Mouse (Mus musculus) testis, postnatal 14 days (tissue): ENCODE measurements around the gene Cfap58.

Experiments
- DNase-seq: peaks from one replicate; pipeline ENCODE4 v3.0.0; 2021; ENCODE audit warnings: low spot score

The Cfap58 gene

DNA sequence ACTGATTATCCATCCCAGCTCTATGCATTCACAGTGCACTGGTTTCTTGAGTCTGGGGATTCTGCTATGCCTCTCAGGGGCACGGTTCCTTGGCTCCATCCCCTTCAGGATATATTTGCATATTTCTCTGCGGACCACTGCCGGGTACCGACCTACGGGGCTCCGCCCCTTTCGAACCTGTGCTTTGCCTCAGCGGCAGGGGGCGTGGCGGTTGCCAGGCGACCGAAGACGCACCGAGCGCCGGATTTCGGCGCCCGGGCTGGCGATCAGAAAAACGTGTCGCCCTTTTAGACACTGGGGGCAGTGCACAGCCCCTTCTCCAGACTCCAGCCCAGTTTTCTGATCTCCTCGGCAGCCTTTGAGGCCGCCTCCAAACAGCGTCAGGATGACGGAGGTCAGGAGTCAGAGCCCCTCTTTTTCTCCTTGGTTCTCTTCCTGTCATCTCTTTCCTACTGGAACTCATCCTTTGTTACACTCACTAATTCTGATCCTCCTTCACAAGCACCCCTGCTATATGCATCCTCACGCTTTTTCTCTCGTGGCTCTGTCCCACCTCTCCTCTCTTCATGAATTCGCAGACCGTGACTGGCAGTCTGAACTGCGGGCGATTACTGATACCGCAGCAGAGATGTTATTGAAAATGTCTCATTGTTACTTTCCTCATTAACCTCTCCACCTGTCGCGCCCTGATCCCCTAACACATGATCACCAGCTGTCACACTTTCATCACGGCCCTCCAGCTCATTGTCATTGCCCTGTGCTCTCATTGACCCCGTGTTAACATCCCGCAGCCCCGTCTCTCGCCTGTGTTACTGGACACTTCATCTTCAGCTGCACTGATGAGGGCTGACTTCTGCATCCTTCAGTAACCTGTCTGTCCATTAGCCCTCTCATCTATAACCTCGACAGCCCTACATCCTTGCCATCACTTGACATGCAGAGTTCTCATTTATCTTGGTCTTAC lies at the start of gene Cfap58:
TSS of gene Cfap58 (plus strand) at position 233 of the 964 bp plus-strand sequence.
- peak; percentile 66 for DNase-seq

DNA sequence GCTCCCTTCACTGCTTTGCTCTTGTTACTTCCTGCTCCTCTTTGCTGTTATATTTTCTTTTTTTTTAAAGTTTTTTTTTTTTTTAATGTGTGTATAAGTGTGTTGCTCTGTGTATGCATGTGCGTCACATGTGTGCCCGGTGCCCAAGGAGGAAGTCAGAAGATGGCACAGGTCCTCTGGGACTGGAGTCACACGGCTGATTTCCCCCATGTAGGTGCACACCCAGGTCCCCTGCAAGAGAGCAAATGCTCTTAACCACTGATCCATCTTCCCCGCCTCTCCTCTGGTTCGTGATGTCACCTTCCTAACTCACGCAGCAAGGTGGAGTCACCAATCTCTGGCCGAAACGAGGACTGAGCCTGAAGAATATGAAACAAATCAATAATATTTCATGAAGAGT lies 49.4 kb upstream of the Cfap58 start:
- no peak for DNase-seq

DNA sequence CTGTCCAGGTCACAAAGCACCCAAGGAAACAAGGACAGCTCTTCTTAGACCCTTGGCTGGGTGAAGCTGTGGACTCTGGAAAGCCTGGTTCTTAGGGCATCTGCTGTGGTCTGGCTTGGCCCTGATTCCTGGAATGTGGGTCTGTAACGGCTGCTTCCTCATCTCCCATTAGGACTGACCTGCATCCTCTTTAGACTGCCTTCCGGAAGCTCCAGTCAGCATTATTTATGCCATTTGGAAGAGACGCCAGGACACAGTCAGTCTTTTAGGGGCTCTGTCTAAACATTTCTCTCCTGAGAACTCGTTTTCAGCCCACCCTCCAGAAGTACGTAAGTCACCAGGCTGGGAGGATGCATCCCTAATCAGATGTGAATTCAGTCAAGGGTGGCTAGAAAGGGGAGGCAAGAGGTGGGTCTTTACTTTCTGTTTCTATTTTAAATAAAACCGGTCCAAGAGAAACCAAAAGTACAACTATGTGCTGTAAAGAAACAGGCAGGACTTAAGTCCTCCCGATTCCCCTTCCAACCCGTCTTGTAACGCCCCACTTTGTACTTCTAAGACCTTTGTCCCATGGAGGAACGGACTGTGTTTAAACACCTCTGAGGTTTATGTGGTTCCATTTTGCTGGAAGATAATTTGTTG lies 46.9 kb upstream of the Cfap58 start:
- DNase-seq = no peak

DNA sequence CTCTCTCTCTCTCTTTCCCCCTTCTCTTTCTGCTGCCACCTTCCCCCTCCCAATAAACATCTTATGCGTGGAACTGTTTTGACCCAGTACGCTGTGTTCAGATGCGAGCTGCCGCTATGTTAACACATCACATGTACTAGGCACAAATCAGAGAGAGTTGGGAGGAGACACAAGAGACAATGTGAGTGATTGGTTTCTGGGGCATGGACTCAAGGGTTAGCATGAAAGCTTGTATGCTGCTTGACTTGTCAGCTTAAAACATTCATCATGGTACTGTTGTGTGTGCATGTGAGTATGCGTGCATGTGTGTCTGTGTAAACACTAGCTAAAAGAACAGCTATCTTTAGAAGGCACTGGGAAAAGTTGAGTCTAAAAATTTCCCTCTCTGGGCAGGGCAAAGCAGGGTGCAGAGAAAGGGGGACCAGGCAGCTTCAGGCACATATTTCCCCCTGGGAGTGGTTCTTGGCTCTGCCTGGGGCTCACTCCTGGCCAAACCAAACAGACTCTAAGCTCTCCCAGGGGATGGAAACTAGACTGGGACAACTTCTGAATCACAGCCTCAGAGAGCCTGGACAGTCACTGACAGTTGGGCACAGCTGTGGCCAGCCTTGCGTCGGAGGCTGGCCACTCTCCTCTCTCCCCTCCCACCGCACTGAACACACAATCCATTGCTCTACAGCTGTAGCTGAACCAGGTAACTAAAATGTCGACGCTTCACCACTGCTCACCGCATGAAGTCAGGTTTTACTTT lies 45.7 kb upstream of the Cfap58 start:
- no peak for DNase-seq

DNA sequence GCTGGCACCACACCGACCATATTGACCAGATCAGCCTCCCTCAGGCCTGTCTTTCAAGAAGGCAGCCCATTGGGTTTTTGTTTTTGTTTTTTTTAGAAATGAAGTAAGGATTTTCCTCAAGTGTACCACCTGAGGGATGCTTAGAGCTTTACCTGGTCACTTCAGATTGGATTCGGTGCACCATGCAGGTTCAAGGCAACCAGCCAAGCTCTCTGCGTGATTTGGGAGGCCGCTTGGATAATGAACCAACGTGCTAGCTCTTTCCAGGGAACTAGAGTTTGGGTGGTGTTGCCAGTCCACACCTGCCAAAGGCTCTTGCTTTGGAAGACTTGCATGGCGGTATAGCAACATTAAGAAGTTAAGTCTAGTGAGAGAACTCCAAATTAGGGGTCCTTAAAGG lies 44.4 kb upstream of the Cfap58 start:
- DNase-seq = no peak

DNA sequence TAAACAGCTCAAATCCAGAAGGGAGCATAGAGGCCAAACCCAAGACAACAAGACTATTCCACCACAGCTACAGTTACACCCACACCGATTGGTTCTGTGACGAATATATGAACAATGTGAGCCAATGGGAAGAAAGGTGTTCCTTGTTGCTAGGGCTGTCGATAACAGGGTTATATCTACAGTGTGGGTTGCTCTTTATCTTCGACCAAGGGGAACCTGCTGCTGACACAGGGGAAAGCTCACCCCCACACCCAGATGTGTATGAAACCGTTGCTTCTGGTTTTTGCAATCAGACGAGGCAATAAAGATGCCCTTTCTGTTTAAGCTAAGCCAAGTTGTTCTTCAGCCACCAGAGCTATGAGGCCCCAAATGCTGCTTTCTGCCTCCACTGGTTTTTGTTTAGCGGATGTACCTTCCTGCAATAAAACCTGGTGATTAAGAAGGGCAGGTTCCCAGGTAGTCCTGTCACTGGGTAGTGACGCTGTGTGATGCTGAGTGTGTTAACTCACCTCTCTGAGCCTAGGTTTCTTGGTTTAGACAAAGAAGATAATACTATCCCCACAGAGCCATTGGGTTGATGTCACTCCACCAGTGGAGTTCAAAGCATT lies 38.9 kb upstream of the Cfap58 start:
- no peak for DNase-seq

DNA sequence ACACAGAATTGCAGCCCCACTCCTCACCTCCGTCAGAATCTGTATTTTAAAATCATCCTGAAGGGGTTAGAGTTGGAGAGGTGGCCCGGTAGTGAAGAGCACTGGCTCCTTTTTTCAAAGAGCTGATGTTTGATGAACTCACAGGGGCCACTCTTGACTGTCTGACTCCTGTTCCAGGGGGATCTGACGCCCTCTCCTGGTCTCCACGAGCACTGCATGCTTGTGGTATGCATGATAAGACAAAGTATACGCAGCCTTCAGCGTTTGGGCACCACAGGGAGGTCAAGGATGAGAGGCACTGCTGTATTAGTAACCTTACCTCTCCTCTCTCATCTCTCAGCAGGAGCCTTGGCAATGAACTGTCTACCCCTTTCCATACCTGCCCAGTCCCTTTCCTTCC lies 37.5 kb upstream of the Cfap58 start:
- DNase-seq = no peak

DNA sequence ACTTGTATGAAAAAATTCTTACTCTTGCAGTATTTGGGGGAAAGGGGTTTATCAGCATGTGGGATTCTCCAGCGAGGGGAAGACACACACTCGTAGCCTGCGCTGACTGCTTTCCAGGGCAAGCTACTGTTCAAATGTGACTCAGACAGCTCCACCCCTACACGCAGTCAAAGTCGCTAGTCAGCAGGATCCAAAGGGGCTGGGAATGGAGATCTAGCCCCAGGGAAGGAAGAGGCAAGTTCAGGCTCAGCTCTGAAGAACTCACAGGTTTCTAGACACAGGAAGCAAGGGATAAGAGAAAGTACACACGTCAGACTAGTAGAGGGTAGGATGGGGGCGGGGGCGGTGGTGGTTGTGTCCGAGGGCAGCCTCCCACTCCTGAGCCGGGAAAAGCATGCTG lies 36.9 kb upstream of the Cfap58 start:
- no peak for DNase-seq

DNA sequence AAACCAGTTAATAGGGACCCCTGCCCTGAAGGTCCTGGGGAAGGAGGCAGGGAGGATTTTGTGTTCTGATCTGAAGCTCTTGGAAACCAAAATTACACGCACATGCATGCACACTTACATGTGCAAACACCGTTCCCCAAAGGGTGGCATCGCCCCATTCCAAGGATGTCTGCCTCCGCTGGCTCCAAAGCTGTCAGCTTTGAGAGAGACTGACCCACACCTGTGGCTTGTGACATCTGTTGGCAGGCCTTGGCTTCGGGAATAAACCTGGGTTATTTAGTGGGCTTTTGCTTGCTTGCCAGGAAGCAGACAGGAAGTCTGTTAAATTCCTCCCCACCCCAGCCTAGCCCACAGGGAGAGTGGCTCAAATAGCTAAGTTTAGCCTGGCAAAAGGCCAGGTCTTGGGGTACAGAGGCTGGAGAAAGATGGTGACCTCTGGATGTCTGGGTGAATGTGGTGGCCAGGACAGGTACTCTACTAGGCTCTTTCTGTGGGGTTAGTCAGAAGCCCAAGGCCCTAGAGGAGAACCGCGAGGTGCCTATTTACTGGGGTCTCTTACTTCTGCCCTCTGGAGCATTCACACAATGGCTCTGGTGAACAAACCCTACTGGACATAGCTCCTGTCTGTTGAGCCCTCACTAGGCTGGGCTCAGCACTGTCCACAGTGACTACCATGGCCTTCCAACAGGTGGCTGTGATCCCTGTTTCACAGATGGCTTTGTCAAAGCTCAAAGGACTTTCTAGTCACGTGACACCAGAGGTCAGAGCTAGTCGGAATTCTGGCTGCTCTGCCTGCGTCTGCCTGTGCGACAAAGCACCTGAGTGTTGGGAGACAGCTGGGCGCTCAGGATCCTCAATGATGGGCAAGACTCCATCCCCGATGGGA lies 34.9 kb upstream of the Cfap58 start:
- DNase-seq = no peak

DNA sequence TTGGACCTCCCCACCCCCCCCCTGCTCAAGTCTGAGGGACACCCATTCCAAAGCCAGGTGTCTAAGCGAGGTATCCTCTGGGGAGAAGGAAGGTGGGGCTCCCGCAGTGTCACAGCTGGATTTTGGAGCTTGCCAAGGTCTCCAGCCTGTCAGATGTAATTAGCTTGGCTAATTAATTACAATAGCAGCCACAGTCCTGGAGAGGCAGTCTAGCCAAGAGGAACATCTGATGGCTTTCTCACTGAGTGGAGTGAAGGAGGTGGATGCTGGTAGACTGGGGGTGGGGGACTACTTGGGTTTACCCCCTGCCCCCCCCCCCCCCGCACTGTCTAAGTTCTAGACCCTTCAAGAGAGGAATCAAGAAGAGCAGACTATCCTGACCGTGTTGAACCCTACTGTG lies 33.8 kb upstream of the Cfap58 start:
- DNase-seq = no peak

DNA sequence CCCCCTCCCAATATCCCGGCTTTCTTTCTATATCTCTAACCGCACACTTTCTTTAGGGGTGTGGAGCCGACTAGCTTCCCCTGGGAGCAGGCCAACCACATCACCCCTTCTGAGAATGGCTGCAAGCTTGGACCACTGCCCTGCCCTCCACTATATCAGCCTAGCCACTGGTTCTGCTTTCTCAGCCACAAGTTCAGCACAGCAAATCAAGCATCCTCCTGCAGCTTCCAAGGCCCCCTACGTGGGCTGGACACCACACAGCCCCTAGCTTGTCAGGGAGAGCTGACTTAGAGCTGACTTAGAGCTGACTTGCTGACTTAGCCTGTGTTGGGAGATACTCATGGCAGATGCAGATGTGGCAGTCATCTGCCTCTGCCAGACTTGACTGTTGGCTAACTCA lies 32.4 kb upstream of the Cfap58 start:
- no peak for DNase-seq

DNA sequence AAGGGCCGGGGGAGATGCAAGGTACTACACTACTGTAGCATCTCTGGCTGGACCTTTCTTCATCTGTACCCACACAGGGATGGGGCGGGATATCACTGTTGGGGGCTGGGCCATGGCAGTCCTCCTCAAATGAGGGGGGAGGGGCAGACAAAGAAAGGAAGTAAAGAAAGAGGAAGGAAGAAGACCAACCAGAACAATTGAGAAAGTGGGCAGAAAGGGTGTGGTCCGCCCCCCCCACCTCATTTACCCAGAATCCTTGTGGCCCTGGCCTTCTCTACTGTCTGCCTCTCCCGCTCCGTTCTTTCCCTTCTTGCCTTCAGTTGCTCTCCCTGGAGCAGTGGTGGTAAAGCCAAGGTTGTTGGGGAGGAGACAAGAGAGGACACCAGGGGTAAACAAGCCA lies 31.9 kb upstream of the Cfap58 start:
- DNase-seq = no peak

DNA sequence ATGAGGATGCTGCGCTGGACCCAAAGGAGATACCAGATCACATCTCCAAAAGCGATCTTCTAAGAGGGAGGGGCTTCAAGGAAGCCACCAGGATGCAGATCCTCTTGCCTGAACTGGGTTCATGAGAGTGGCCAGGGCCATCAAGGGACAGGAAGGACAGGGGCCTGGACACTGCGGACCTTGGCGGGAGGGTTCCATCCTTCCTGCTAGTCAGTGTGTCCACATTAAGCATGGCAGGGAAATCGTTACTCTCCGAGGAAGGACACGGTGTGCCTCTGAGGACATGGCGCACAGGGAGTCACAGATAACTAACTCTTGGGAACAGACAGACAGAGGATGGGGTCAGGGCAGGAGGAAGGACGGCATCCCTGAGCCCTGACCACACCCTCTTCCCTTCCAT lies 29.9 kb upstream of the Cfap58 start:
- DNase-seq = no peak

DNA sequence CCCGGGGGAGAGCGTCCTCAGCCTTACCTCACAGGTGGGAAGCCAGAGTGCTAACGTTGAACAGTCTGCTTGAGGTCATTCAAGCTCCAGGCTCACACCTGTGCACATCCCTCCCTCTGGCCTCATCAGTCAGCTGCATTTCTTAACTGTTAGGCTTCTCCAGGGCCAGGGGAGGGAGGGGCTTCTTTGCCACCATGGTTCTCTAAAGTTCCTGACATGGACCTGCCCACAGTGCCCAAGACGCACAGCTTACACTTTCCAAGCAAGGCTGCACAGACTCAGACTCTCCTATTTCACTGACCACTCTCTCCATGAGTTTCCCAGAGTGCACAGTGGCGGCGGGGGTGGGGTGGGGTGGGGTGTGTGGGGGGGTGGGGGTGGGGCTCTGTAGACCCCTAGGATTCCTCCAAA lies 28.5 kb upstream of the Cfap58 start:
- DNase-seq = no peak

DNA sequence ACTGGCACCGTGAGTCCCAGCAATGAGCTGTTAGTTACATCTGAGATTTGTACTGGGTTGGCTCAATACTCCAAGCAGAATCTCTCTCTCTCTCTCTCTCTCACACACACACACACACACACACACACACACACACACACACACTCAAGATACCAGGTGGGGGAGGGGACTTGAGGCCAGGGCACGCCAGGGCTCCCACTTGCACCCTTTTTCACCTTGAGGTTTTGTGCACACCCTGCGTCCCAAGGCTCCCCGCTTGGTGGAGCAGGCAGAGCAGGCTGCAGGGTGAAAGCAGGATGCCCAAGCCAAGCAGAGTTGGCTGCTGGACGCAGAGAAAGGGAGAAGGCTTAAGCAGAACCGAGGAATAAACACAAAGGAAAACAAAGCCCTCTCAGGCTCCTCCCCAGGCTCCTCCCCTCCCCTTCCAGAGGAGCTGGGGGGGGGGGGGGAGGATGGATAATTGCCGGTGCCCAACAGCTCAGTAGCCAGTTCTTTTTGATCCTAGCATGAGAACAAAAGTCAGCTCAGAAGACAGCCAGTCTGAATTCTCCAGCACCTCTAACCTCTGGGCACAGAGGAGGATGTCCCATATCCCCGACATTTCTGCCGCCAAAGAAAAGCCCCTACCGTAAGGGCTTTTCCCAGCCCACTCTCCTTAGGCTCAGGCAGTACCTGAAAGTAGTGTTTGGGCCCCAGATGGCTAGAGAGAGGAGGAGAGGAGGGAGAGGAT lies 27.9 kb upstream of the Cfap58 start:
- DNase-seq = no peak

DNA sequence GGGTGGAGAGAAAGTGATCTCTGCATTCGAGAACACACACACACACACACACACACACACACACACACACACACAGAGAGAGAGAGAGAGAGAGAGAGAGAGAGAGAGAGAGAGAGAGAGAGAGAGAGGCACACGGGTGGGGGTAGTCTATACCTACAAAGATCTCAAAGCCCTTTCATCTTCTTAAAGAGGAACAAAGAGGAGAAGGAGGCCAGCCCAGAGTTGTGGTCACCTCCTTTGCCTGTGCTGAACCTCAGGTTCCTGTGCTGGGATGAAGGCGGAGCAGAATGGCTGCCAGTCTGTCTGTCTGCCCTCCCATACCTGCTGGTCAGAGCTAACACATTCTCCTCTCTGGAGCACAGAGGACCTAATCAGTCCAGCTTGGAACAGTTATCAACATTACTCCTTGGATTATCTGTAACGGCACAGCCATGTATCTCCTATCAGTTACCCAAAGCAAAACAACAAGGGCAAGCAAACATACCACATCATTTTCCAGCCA lies 27.3 kb upstream of the Cfap58 start:
- DNase-seq = no peak

DNA sequence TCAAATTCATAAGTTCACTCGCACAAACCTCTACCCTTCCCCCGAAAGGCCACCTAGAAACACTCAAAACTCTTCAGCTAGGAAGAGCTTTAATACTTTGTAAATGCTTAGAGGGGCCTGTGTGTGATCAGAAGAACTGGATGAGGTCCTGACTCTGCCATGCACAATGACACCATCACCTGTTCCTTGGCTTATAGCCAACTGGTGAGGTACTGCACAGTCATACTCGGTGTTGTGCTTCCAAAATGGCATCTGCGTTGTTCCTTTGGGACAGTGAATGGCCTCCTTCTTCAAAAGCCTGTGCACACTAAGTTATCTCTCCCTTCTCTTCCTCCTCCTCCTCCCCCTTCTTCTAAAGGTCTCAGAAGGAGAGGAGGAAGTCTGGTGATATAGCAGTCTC lies 26.7 kb upstream of the Cfap58 start:
- no peak for DNase-seq

DNA sequence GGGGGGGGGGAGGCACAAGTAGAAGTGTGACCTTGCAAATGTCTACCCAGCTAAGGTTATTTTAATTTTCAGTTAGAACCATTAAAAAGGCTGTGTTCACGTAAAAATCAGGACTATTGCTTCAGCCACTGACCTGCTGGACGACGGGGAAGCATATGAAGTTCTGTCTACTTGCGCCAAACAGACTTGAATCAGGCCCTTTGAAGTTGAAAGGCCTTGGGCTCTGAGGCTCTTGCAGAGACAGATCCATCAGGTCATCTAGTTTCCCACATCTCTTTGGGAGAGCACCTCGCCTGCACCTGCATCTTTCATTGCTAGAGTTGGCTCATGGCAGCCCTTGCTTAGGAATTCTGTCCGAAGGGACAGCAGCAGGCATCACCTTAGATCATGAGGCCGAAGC lies 24.1 kb upstream of the Cfap58 start:
- DNase-seq = no peak

DNA sequence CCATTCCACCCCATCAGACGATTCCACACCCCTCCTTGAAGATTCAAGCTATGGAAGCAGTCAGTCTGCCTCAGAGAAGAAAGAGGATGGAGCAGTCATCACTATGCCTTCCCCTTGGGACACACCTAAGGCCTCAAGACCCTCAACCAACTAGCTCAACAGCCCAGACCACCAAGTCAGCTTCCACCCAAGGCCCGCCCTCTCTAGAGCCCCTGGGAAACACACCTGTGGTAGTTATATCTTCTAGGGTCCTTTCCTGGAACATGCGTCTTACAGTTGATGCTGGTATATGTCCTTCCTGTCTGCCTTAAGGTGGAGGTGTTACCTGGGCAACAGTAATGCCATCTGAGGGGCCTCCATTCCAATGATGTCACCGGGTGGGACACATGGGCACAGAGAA lies 23.3 kb upstream of the Cfap58 start:
- DNase-seq = no peak

DNA sequence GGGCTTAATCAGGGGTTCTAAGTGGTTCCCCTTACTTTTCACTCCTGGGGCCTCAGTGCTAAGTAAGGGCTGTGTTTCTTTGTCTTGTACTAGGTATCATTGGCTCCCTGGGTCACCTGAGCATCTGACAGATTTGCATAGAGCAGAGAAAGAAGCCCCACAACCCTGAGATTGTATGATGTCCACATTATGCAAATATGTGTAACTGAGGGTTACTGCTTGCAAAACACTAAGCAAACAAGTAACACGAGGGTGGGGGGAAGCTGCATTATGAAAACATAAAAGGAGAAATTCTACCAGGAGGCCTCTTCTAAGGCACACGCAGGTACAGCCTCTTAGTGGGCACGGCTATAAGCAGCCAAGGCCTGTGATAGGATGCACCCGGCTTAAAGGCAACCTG lies 22.2 kb upstream of the Cfap58 start:
- DNase-seq = no peak

DNA sequence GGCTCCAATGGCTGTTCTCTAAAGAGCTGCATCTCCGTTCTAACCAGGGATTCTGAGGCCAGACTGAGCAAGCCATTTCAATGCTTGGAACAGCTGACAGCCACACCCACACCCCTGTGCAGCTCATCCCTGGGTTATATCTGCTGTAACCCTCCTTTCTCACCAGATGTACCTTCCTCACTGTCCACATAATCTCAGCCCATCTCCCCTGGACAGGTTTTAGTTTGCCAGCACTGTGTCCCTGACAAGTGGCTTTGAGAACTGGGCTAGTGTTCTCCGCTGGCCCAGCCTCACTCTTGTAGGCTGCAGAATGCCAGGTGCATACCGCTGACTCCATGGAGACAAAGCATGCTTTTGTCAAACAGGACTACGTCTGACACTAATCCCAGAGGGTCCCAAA lies 20.1 kb upstream of the Cfap58 start:
- no peak for DNase-seq
